Mouse (Mus musculus): ENCODE measurements around the gene Art1.

- TF ChIP-seq MAFK (IDR thresholded peaks at IDR 0.05; ENCODE audit: borderline replicate concordance, low read depth, low read length) (no peak), EP300 (IDR thresholded peaks at IDR 0.05; ENCODE audit: low read depth in 1 of 2, low read length in 2 of 2) (no peak), POLR2A (IDR thresholded peaks at IDR 0.05; ENCODE audit: control insufficient read depth in 1 of 2, insufficient read depth in 1 of 2, low read depth in 1 of 2, low read length in 2 of 2, poor library complexity in 1 of 2) (no peak), CTCF (IDR thresholded peaks at IDR 0.05 in 2 of 3, conservative IDR thresholded peaks at IDR 0.05 in 1 of 3; ENCODE audit: control insufficient read depth in 1 of 3, insufficient read depth in 1 of 3, low read depth in 2 of 3, low read length in 3 of 3, poor library complexity in 1 of 3, severe bottlenecking in 1 of 3) (no peak), RCOR1 (IDR thresholded peaks at IDR 0.05; ENCODE audit: low read depth, low read length) (no peak), POLR2AphosphoS2 (IDR thresholded peaks at IDR 0.05; ENCODE audit: low read length) (no peak)
Measured at GRCm38 (mm10) chr7:102080311-102080710, 21.2 kb upstream of the Art1 start.

Measured in MEL (cell line).